Mouse (Mus musculus) testis, postnatal 14 days (tissue): ENCODE results near the gene Nfya.
A peak's percentile ranks its signal among the peaks of the same experiment; 100 is the strongest.

Experiments used
- DNase-seq: peaks from one replicate; pipeline ENCODE4 v3.0.0; 2021; ENCODE audit warnings: low spot score

The Nfya gene

GRCm38 (mm10) chr17:48409380-48410298 is at the start of gene Nfya, which contains the start of gene Oard1:
Gene Nfya, minus strand, starts transcription at chr17:48409906.
Gene Oard1, plus strand, starts transcription at chr17:48410014.
- peak; percentile 100 for DNase-seq

DNA sequence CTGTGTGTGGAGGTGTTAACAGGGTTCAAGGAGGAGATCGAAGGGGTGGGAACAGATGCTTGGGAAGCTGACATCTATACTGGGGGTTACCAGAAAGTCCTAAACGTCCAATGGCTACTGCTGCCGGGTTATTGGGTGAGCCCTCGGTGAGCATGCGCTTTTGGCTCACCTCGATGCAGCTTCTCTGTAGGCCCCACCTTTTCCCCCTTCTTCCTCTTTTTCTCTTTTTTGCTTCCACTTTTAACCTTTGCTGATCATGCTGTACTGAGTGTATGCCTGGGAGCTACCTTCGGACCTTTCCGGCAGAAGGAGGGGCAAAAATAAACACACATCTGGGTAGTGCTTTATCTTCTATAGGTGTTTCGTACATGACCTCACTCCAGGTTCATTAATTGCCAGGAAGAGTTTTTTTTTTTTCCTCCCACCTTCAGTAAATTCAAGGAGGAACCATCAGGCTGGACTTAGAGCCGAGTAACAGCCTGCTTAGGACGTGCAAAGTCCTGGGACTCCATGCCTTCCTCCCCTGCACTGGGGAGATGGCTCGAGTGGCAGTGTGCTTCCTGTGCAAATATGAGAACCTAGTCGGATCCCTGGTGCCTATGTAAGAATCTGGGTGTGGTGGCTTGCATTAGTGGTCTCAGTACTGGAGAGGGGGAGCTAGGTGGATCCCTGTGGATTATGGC is 48.4 kb upstream of the Nfya start:
- DNase-seq: no peak

- DNase-seq: no peak
Observed at GRCm38 (mm10) chr17:48455955-48456354, 46.2 kb upstream of the Nfya start.

GRCm38 (mm10) chr17:48454688-48455087 is 45.0 kb upstream of the Nfya start, which contains the start of gene Unc5cl:
Gene Unc5cl, plus strand, starts transcription at chr17:48454901.
- DNase-seq: no peak

DNA sequence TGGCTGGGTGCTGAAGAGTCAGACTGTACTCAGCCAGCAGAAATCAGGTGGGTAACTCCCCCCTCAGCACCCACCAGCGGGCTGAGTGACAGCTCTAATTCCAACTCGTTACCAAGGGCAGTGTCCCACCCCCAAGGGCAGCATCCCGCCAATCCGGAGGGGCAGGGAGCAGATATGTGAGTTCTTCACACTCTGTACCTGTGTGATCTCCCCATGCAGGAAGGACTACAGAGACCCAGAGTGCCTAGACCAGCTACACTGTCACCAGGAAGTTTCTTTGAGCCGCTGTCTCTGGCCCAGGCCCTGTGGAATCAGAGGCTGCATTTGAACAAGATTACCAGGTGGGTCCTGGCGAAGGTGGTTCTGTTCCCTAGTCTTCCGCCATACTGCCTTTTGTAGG is 44.5 kb upstream of the Nfya start:
- DNase-seq: no peak

DNA sequence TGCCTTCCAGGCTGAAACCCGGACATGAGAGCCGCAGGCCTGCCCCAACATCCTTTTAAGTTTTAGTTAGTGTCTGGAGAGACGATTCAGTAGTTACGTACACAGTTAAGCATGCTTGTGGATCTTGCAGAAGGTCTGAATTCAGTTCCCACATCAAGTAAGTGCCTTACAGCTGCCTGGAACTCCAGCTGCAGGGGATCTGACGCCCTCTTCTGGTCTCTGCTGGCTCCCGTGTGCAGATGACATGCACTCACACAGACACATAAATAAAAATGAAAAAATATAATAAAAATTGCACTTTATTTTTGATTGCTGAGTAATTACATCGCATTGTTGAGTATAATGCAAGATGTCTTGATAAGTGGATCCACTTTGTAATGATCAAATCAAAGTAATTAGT is 43.8 kb upstream of the Nfya start:
- no peak for DNase-seq

DNA sequence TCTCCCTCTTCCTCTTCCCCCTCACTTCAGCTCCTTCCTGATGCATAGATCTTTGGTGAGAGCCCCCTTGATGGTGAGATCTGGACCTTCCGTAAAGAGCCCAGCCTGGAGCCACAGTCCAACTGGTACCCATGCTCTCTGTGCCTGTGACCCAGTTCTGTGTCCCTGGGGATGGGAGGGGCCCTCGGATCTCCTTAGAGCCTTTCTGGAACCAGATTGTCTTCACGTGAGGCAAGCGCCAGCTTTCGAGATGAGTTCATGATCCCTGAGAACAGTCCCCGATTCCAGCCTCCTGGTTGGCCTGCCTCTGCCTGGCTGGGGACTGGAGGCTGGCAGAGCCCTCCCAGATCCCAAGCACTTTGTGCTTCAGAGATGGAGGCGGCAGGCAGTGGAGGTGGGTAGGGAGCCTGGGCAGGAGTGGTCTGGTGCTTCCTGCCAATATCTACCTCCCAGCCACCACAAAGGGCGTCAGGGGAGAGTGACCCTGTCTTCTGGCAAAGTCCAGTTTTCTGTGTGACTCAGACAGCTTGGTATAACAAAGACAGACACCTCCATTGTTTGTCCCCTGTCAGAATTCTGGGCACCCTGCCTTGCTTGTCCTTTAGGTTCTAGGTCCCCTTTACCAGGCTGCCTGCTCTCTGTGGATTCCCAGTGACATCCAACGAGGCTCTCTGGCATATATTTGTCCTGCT is 42.2 kb upstream of the Nfya start:
- DNase-seq: no peak

DNA sequence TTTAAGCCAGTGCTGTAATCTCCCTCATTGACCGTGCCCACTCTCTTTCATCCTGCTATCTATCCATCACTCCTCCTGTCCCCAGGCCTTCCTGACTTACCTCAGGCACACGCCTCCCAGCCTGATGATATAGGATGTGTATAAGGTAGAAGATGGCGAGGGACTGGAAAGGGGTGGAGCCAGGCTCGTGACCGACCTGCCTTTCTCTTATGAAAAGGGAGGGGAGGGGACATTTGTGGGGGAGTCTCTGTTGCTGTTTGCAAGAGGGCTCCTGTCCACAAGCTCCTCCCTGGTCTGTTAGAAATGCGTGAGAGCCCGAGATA is 41.6 kb upstream of the Nfya start, which contains the start of gene Tspo2:
Gene Tspo2, minus strand, starts transcription at position 170 of the 323 bp plus-strand sequence.
- no peak for DNase-seq

DNA sequence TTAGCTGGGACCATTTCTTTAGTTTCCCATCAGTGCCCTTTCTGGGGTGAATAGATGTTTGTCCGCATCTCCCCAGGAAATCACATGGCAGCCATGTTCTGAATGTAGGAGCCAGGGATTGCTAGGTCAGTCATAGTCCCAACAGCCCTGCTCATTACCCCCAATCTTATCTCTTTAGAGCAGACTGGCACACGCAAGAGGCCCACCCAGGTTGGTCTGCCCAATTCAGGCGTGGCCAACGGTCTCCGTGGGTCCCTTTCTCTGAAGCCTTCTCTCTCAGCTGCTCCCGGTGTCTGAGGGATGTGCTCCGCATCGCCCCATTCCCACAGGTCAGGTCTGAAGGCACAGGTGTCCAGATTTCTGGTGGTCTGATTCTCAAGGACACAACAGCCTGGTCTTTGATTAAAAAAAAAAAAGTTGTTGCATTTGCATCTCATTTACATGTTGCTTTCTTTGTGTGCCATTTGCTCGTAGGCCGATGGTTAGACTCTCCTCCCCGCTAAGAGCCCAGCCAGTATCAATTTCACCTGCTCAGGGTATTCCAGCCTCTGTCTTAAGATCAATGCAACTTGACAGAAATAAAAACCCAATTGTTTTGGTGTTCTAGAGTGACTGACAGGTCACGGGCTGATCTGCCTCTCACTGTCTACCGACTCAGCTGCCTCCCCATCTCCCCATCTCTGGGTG is 41.1 kb upstream of the Nfya start:
- no peak for DNase-seq

GRCm38 (mm10) chr17:48447675-48448074 is 38.0 kb upstream of the Nfya start:
- DNase-seq: no peak

- DNase-seq: no peak
Observed at GRCm38 (mm10) chr17:48443542-48444145, 33.9 kb upstream of the Nfya start.

- DNase-seq: no peak
Observed at GRCm38 (mm10) chr17:48442745-48443457, 33.2 kb upstream of the Nfya start.

- DNase-seq: no peak
Observed at GRCm38 (mm10) chr17:48437421-48437911, 27.8 kb upstream of the Nfya start.

DNA sequence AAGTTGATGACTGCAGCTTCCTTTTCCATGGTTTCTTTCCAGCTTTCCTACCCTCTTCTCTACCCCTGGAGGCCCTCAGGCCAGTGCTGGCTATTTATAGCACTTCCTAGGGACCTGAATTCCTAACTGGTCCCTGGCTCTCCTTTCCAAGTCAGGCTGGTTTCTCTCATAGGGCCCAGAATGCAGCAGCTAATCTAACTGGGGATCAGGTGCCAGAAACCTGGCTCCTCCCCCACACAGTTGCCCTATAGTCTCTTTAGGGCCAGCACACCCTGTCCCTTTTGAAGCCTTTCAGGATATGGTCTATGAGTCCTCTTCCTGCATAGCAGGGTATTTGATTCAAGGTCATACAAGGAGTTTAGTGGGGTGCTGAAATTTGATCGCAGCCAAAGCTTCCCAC is 26.8 kb upstream of the Nfya start:
- no peak for DNase-seq

- no peak for DNase-seq
Observed at GRCm38 (mm10) chr17:48434479-48434878, 24.8 kb upstream of the Nfya start.

- no peak for DNase-seq
Observed at GRCm38 (mm10) chr17:48433689-48434330, 24.1 kb upstream of the Nfya start.

GRCm38 (mm10) chr17:48433006-48433655 is 23.4 kb upstream of the Nfya start:
- no peak for DNase-seq

GRCm38 (mm10) chr17:48432158-48432980 is 22.7 kb upstream of the Nfya start, which contains the start of gene Apobec2:
Gene Apobec2, minus strand, starts transcription at chr17:48432930.
- no peak for DNase-seq

DNA sequence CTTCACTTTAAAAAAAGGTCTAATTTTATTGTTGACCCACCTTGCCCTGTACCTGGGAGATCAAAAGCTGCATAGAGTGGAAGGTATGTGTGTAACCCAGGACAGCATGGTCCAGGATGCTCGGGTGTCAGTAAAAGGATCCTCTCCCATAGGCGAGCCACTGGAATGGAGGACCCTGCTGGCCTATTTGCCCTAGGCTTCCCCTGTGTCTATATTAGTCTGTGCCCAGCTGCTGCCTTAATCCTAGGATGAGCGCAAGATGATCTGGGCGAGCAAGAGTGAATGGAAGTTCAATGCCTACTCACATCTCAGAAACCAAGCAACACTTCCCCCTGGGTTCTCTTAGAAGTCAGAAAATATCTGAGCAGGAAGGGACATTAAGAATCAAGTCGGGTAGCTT is 21.3 kb upstream of the Nfya start:
- no peak for DNase-seq
